Mouse (Mus musculus) lung, adult 2 months (tissue): ENCODE results near the gene Zfp541. TPM values are rescaled to one million over a fixed set of nuclear protein-coding genes. Genes with fewer than 3 reads are reported as not detected.

Source experiments
- DNase-seq: peaks from one replicate; pipeline ENCODE4 v3.0.0; 2022
- H3K4me1 ChIP-seq: fragments of 200-500 bp; 2 replicates; pipeline ENCODE4 v1.6.1; 2011; ENCODE audit warnings: low read length; ENCODE audit not compliant: control insufficient read depth, insufficient read depth
- H3K4me3 ChIP-seq: fragments of 200-500 bp; replicated peaks from 2 replicates; pipeline ENCODE3; 2011; ENCODE audit warnings: low read depth, mild to moderate bottlenecking, control low read depth, low read length; ENCODE audit errors: extremely low read depth
- CTCF ChIP-seq: fragments of 200-500 bp; IDR thresholded peaks from 2 replicates; pipeline ENCODE4 v1.5.1; 2011; ENCODE audit warnings: mild to moderate bottlenecking, low read length, control low read depth; ENCODE audit not compliant: insufficient read depth
- POLR2A ChIP-seq: fragments of 200-500 bp; IDR thresholded peaks from 2 replicates; pipeline ENCODE4 v1.6.1; 2011; ENCODE audit warnings: low read depth, mild to moderate bottlenecking, control low read depth, low read length, borderline replicate concordance; ENCODE audit errors: extremely low read depth
- WGBS: fragments of 180-500 bp; shearing (Covaris S2); methylation state at CpG from one replicate; pipeline ENCODE4 v1.1.7; 2018; 5-methylcytosine and 5-hydroxymethylcytosine counted together
- polyA plus RNA-seq: library from polyadenylated mRNA; depleted of rRNA; stranded (reverse); fragments of >200 nt; gene quantifications from 2 replicates; pipeline ENCODE4 v1.2.3, GENCODE M21; 2012

Zfp541 gene
- polyA plus RNA-seq, 1 experiment = 0.04 TPM

- WGBS = 80% methylated on average over 6 of the region's 6 CpGs
- no peak overlapping the region for H3K4me3 ChIP-seq
- DNase-seq = no peak
- no peaks in the 10 kb centered on the region for H3K4me1 ChIP-seq
- no peak for TF ChIP-seq CTCF
- no peak for TF ChIP-seq POLR2A
Measured at GRCm38 (mm10) chr7:16071906-16072305, 10.3 kb downstream of the Zfp541 start.

GRCm38 (mm10) chr7:16079947-16080346, 18.3 kb downstream of the Zfp541 start:
- Histone ChIP-seq H3K4me1 (no peaks in the 10 kb centered on the region), H3K4me3 (no peak overlapping the region)
- no peak for TF ChIP-seq POLR2A
- TF ChIP-seq CTCF = no peak
- DNase-seq = no peak
- 62% methylated on average over 1 of the region's 1 CpGs for WGBS

GRCm38 (mm10) chr7:16080581-16080980, 19.0 kb downstream of the Zfp541 start:
- whole genome bisulfite sequencing = 60% methylated on average over 4 of the region's 4 CpGs
- no peak for DNase-seq
- no peaks in the 10 kb centered on the region for H3K4me1 ChIP-seq
- no peak overlapping the region for H3K4me3 ChIP-seq
- TF ChIP-seq CTCF = no peak
- no peak for TF ChIP-seq POLR2A

- WGBS = 63% methylated on average over 4 of the region's 4 CpGs
- Histone ChIP-seq H3K4me1 (no peaks in the 10 kb centered on the region), H3K4me3 (no peak overlapping the region)
- TF ChIP-seq POLR2A (no peak), CTCF (no peak)
- DNase-seq = no peak
Measured at GRCm38 (mm10) chr7:16083361-16083760, 21.7 kb downstream of the Zfp541 start.

- no peaks in the 10 kb centered on the region for H3K4me1 ChIP-seq
- no peak for TF ChIP-seq POLR2A
- TF ChIP-seq CTCF = no peak
- DNase-seq = no peak
- H3K4me3 ChIP-seq = no peak overlapping the region
- WGBS = 71% methylated on average over 2 of the region's 2 CpGs
Measured at GRCm38 (mm10) chr7:16087587-16087986, 26.0 kb downstream of the Zfp541 start.

GRCm38 (mm10) chr7:16094592-16094991, 33.0 kb downstream of the Zfp541 start:
- DNase-seq = no peak
- peaks cover 4% of the 10 kb centered on the region; the same call in 1 of the 2 replicates for H3K4me1 ChIP-seq
- WGBS = 55% methylated on average over 3 of the region's 3 CpGs
- no peak for TF ChIP-seq POLR2A
- no peak for TF ChIP-seq CTCF
- no peak overlapping the region for H3K4me3 ChIP-seq

GRCm38 (mm10) chr7:16098021-16099017, 36.7 kb downstream of the Zfp541 start, which contains the start of gene Napa:
TSS of gene Napa (plus strand) at chr7:16098458.
- H3K4me1 ChIP-seq = peaks cover 11% of the 10 kb centered on the region; the same call in 1 of the 2 replicates
- TF ChIP-seq POLR2A = peak; percentile 99
- peak; percentile 11 for TF ChIP-seq CTCF
- DNase-seq = peak; percentile 96
- WGBS = under 1% methylated on average over 68 of the region's 68 CpGs
- H3K4me3 ChIP-seq = peak within 1 kb of the TSS; percentile 80

- TF ChIP-seq POLR2A (no peak), CTCF (no peak)
- 70% methylated on average over 4 of the region's 4 CpGs for WGBS
Measured at GRCm38 (mm10) chr7:16099901-16100300, 38.3 kb downstream of the Zfp541 start.

GRCm38 (mm10) chr7:16101081-16101480, 39.5 kb downstream of the Zfp541 start:
- TF ChIP-seq POLR2A (no peak), CTCF (no peak)
- H3K4me3 ChIP-seq = no peak overlapping the region

More at GRCm38 (mm10) chr7:16099901-16100300, 38.3 kb downstream of the Zfp541 start:
- H3K4me3 ChIP-seq = no peak overlapping the region
- DNase-seq = no peak
- H3K4me1 ChIP-seq = peaks cover 11% of the 10 kb centered on the region; the same call in 1 of the 2 replicates

More at GRCm38 (mm10) chr7:16101081-16101480, 39.5 kb downstream of the Zfp541 start:
- H3K4me1 ChIP-seq = peaks cover 11% of the 10 kb centered on the region; the same call in 1 of the 2 replicates
- no peak for DNase-seq
- WGBS = 73% methylated on average over 7 of the region's 7 CpGs
